In the genomic region with DNA sequence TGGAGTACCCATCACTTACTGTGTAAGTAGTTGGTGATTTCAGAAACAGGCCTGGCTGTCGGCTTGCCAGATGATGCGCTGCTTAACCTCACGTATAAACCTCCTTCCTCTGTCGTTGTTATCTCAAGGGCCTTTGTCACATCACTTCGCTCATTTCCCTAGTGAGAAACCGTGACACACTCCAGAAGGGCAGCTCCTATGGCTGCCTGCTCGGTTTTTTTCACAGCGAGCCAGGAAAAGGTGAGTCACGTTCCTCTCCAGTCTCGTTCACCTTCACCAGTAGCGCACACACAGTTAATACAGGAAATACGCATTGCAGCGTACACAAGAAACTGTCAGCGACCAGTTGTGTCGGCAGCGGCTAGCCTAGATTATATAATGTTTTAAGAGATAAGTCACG, we compare ENCODE assay signal across 8 mouse cellular contexts. TPM values are rescaled to one million over a fixed set of nuclear protein-coding genes. Genes with fewer than 3 reads are reported as not detected.
DNase-seq lines count a peak whose midpoint lies in the region; ATAC-seq lines count a peak whose summit lies in the region.

No protein-coding gene starts in this region.

- no peaks in the 10 kb centered on the region for H3K36me3 ChIP-seq in heart, embryonic 14.5 days (ENCODE audit: control insufficient read depth, insufficient read depth, low read length)
- no peaks in the 10 kb centered on the region for H3K36me3 ChIP-seq in neural tube, embryonic 13.5 days

- no peak overlapping the region for H3K4me3 ChIP-seq in heart, embryonic 14.5 days (ENCODE audit: control insufficient read depth in 1 of 2, insufficient read depth in 1 of 2, low read depth in 1 of 2, low read length in 2 of 2)
- no peak overlapping the region for H3K4me3 ChIP-seq in neural tube, embryonic 13.5 days

- H3K27me3 ChIP-seq in heart, embryonic 14.5 days (ENCODE audit: control insufficient read depth, insufficient read depth, low read length): no peaks in the 10 kb centered on the region
- H3K27me3 ChIP-seq in neural tube, embryonic 13.5 days: no peaks in the 10 kb centered on the region

- peak overlapping the region; percentile 36; the same call in 1 of the 2 replicates for H3K9ac ChIP-seq in heart, embryonic 14.5 days (ENCODE audit: low read length)
- peak overlapping the region; percentile 9; the same call in 1 of the 2 replicates for H3K9ac ChIP-seq in neural tube, embryonic 13.5 days

- intact Hi-C loops in heart, postnatal 36 days (cut with DNase I): no loop called here

- WGBS in heart, embryonic 14.5 days: 3% methylated on average over 17 of the region's 17 CpGs
- 60% methylated on average over 17 of the region's 17 CpGs for WGBS in neural tube, embryonic 13.5 days

- peak overlapping the region; percentile 50 to 75; a peak in 3 of 4 replicates for H3K27ac ChIP-seq in heart, embryonic 14.5 days (replicated peaks in 1 of 2; ENCODE audit: control insufficient read depth in 1 of 2, insufficient read depth in 1 of 2, low read depth in 2 of 2, low read length in 2 of 2)
- H3K27ac ChIP-seq in neural tube, embryonic 13.5 days (replicated peaks): peak overlapping the region; percentile 98

- peak overlapping the region; percentile 79 for H3K4me2 ChIP-seq in heart, embryonic 14.5 days (ENCODE audit: low read length)
- H3K4me2 ChIP-seq in neural tube, embryonic 13.5 days: peak overlapping the region; percentile 67

- peak; percentile 57 for ATAC-seq in heart, embryonic 14.5 days (ENCODE audit: insufficient number of reproducible peaks, insufficient read depth, low FRiP score, low read depth)
- no peak for ATAC-seq in neural tube, embryonic 13.5 days (ENCODE audit: low read depth)

- DNase-seq in heart, adult 8-10 months (ENCODE audit: low spot score): peak; percentile 49
- no peak for DNase-seq in heart, postnatal 36 days
- peak; percentile 28 for DNase-seq in NIH3T3 (ENCODE audit: low read depth)
- DNase-seq in kidney, postnatal 36 days: peak; percentile 44 to 56
- DNase-seq in frontal cortex, postnatal 25 days (ENCODE audit: low spot score in 2 of 2): no peak
- DNase-seq in thymus, adult 18-20 months: no peak

- H3K9me3 ChIP-seq in heart, embryonic 14.5 days (ENCODE audit: control insufficient read depth, low read length): no peaks in the 10 kb centered on the region
- no peaks in the 10 kb centered on the region for H3K9me3 ChIP-seq in neural tube, embryonic 13.5 days

- H3K4me1 ChIP-seq in heart, embryonic 14.5 days (ENCODE audit: control insufficient read depth in 2 of 2, insufficient read depth in 2 of 2, low read length in 2 of 2): peaks cover 29 to 61% of the 10 kb centered on the region in 2 experiments
- H3K4me1 ChIP-seq in neural tube, embryonic 13.5 days (replicated peaks): peaks cover 59% of the 10 kb centered on the region

RNA-seq across cellular contexts. Expression of gene Itpkb, which starts 33.7 kb away (rescaled TPM):
- 10 to 100 TPM; 40.9 to 59.4 (median 57.3) TPM for total RNA-seq in heart, adult 8-10 months (2022)
- total RNA-seq in heart, postnatal 36 days (2021): 10 to 100 TPM; 55.1 to 60.7 TPM
- 5.5 and 5.6 TPM in 2 replicates for polyA plus RNA-seq in heart, embryonic 14.5 days (2014; fragmentation: Nextera tagmentation; extraction: Ambion mirVana)
- polyA plus RNA-seq in neural tube, embryonic 13.5 days (2015; fragmentation: Nextera tagmentation; extraction: Ambion mirVana): 3.9 and 4.0 TPM in 2 replicates

Comparison
In these comparisons a context has a peak if more than half of its experiments do, and no peak if none do; other contexts are left out.
1. DNase-seq: peak in heart, adult 8-10 months (single experiment), NIH3T3 (single experiment) and kidney, postnatal 36 days (2 of 2); none in heart, postnatal 36 days (0 of 2), frontal cortex, postnatal 25 days (0 of 2) and thymus, adult 18-20 months (0 of 2).